Mouse (Mus musculus) cerebellum, postnatal 4 days (tissue): ENCODE results near the gene Wdr34.
"Not testable (repeated sequence)": the region's sequence is repeated elsewhere in the genome, so short reads cannot be mapped to it uniquely, and the experiment has no call there.

Experiments used
- DNase-seq, 2 experiments: peaks; one replicate each; pipeline ENCODE4 v3.0.0; 2022; ENCODE audit warnings: low spot score in 2 of 2, mixed read lengths in 1 of 2

Wdr34 gene

GRCm38 (mm10) chr2:30066046-30066901, 17.6 kb upstream of the Wdr34 start:
- peak; percentile 83 to 96 for DNase-seq

DNA sequence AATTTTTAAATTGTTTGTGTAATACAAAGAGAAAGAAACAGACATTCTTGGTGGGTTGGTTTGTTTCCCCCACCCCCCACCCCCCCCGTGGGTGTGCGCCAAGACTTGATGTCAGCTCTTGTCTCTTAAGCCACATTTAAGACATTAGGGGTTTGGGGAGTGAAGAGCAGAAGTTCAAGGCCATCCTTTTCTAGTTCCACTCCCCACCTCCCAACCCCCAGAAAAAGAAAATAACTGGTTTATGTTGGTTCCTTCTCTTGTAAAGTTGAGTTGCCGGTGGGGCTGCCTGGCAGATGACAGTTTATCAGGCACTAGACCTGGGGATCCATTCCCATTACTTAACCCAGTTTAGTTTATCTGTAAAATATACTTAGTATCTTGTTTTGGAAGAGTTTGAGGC, 15.6 kb upstream of the Wdr34 start:
- no peak for DNase-seq

DNA sequence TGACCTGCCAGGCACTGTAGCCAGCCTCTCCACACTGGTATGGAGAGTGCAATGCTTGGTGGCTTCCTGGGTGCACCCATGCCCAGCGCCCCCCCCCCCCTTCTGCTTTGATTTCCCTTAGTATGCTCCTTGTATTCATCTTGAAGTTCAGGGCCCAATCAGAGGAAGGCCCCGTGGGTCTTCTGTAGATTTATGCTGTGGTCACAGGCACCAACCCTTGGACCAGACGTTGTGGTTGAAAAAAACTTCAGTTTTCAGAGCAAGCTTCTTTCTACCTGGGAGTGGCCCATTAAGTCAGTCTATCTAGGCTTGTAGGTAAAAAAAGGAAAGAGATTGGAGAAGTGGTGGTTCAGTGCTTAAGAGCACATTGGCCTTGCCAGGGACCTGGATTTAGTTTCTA, 15.1 kb upstream of the Wdr34 start:
- no peak for DNase-seq

- no peak for DNase-seq
Measured at GRCm38 (mm10) chr2:30063235-30063634, 14.6 kb upstream of the Wdr34 start.

- peak in 1 of 2 experiments; percentile 32 for DNase-seq
Measured at GRCm38 (mm10) chr2:30062249-30063093, 13.8 kb upstream of the Wdr34 start.

DNA sequence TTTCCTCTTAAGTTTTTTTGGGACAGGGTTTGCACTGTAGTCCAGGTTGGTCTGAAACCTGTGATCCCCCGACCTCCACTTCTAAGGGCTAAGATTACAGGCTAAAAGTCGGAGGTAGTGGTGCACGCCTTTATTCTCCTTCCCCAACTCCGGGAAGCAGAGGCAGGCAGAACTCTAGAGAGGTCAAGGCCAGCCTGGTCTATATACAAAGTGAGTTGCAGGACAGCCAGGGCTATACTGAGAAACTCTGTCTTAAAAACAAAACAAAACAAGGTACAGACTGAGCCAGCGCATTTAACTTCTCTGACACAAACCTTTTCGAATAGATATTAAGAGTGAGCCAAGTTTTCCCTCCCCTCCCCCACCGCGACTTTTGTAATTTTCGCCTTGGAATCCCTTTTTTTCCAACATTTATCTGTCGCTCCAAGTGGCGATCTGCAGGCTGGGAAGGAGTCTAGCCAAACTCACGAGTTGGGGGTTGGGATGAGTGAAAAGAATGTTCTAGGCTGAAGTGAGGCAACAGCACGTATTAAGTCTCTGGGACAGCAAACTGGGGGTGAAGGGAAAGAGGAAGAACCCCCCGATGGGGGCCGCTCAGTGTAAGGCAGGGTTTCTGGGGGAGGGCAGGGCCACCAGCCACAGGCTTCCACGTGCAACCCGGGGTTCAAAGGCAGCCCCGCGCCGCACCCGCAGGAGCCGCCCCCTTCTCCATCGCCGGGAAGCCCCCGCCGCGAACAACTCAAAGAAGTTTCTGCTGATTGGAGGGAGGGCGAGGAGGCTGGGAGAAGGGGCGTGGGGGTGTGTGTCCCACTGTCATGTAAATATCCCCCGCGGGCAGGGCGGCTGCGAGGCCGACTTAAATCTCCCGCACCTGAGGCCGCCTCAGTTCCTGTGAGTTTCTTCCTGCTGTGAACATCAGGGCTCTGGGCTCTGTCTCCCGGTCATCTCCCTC, 12.8 kb upstream of the Wdr34 start:
- DNase-seq = peak in 1 of 2 experiments; percentile 33

- DNase-seq = no peak
Measured at GRCm38 (mm10) chr2:30058418-30058817, 9.7 kb upstream of the Wdr34 start.

GRCm38 (mm10) chr2:30057223-30057904, 8.7 kb upstream of the Wdr34 start, which contains the start of gene Set:
Set (plus strand) TSS chr2:30057378.
- DNase-seq = no peak

- no peak for DNase-seq
Measured at GRCm38 (mm10) chr2:30056736-30057135, 8.1 kb upstream of the Wdr34 start.

GRCm38 (mm10) chr2:30055310-30055709, 6.6 kb upstream of the Wdr34 start:
- DNase-seq = not testable (repeated sequence)

DNA sequence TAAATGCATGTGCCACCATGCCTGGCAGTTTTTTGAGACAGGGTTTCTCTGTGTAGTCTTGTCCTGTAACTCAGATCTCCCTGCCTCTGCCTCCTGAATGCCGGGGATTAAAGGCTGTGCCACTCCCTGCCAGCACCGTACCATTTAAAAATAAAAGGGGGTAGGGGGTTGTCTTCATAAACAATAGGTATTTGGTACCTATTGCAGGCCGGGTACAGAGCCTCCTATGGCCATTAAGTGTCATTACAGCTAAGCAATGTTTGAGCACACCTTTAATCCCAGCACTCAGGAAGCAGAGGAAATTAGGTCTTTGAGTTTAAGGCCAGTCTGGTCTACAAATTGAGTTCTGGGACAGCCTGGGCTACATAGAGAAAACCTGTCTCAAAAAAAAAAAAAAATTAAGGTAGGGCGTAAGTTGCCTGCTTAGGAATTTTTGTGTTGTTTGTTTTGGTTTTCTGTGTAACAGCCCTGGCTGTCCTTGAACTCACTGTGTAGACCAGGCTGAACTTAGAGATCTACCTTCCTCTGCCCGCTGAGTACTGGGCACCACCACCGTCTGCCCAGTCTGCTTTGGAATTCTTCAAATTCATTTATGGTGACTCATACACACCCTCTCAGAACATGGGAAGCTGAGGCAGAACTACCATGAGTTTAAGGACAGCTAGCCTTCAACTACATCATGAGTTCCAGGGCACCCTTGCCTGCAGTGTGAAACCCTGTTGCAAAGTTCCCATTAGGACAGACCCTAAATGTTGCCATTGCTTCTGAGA, 3.5 kb upstream of the Wdr34 start:
- DNase-seq = no peak

DNA sequence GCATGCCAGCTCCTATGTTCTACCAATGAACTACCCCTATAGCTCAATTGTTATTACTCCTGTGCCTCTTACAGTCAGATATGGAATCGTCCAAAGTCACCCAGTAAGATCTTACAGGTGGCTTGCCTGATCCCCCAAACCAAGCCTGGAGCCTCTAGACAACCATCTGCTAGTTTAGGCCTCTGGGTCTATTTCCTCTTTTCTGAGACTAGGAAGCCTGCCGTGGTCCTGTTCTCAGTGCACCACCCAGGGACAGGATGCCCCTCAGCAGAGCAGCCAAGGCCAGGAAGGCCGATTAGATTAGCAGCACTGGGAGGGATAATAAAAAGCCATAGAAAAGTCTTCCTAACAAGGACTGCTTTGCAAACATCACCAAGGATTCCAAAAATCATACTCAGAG, 1.1 kb upstream of the Wdr34 start:
- no peak for DNase-seq

DNA sequence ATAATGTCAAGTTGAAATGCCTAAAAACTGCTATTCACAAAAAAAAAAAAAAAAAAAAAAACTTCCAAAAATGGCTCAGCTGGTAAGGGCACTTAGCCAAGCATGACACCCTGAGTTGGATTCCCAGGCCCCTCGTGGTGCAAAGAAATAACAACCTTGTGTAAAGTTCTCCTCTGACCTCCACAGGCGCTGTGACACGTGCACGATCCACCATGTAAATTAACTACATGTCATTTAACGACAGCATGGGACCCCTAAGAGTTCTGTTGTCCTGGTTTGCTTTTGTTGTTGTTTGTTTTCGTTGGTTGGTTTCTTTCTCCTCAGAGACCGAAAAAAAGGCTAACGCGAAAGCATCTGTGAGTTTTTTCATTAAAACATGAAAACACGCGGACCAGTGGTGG, 580 bp downstream of the Wdr34 start:
- DNase-seq = no peak

DNA sequence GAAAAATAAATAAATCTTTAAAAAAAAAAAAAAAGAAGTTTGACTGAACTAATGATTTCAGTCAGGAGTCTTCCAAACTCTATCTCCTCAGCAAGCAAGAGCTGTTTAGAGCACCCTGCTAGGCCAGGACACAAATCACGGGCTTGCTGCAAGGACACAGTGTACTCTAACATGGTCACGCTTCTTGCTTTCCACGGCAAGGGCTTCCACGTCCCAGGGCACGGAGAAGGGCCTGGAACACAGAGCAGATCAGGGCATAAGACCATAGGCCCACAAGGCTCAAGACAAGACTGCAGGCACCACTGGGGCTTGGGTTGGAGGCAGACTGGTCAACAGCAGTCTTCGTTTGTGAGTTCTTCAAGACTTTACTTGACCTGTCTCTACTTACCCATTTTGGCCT, 1.6 kb downstream of the Wdr34 start:
- DNase-seq = no peak

GRCm38 (mm10) chr2:30044550-30044949, 4.1 kb downstream of the Wdr34 start:
- DNase-seq = no peak

- DNase-seq = peak; percentile 61 to 83
Measured at GRCm38 (mm10) chr2:30042445-30042844, 6.2 kb downstream of the Wdr34 start.

- DNase-seq = no peak
Measured at GRCm38 (mm10) chr2:30039687-30040086, 9.0 kb downstream of the Wdr34 start.

DNA sequence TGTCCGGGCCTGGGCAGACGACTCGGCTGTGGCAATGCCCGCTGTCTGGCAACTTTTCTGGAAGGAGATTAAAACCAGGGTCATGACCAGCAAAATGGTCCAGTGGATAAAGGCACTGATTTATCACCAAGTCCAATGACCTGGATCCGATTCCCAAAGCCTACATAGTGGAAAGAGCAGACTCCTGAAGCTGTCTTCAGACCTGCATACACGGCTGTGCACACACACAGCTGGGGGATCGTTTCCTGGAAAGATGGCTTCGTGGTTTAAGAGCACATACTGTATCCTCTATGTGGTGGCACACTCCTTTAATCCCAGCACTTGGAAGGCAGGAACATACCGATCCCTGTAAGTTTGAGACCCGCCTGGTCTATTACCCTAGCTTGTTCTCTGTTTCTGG, 10.3 kb downstream of the Wdr34 start:
- no peak for DNase-seq

GRCm38 (mm10) chr2:30037762-30038161, 10.9 kb downstream of the Wdr34 start:
- DNase-seq = no peak

DNA sequence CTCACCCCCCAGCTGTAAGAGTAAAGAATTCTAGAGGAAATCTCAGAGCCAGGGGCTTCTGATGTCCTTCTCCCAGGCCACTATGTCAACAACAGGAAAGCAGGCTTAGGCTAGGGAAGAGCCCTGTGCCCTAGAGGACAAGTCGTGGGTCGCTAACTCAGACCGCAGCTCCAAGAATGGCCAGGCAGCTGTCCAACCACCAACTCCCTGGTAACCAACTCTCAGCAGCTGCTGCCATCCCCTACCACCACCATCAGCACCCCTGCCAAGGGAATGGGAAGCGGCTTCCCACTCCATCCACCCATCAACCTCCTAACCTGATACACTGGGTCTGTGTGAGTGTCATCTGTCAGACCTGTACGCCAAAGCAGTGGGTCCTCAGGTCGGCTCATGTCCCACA, 15.7 kb downstream of the Wdr34 start:
- DNase-seq = no peak
